Mouse (Mus musculus) lung, adult 2 months (tissue): ENCODE data around the gene Gm4881.

Experiments
- CTCF ChIP-seq: fragments of 200-500 bp; IDR thresholded peaks from 2 replicates; pipeline ENCODE4 v1.5.1; 2011; ENCODE audit warnings: mild to moderate bottlenecking, low read length, control low read depth; ENCODE audit not compliant: insufficient read depth
- POLR2A ChIP-seq: fragments of 200-500 bp; IDR thresholded peaks from 2 replicates; pipeline ENCODE4 v1.6.1; 2011; ENCODE audit warnings: low read depth, mild to moderate bottlenecking, control low read depth, low read length, borderline replicate concordance; ENCODE audit errors: extremely low read depth

DNA sequence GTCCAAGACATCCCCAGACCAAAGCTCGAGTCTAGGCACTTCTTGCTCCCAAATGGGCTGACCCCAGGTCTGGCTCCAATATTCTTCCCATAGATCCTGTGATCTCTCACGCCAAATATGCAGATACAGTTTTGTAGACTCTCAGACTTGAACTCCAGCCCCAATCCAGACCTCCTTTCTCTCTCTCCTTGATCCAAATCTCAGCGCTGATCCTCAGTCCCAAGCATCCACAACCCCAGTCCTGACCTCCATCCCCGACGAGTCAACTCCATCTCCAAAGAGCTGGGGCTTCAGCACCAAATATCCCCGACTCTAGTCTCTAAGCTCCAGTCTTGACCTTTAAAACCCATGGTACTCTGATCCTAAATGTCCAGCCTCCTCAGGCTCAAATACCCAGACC, 653 bp downstream of the Gm4881 start:
- TF ChIP-seq POLR2A = no peak
- no peak for TF ChIP-seq CTCF
